Mouse (Mus musculus) thymus, postnatal 14 days (tissue): ENCODE results near the gene Cgnl1.
A peak's percentile ranks its signal among the peaks of the same experiment; 100 is the strongest.

Experiments used
- DNase-seq: peaks from one replicate; pipeline ENCODE4 v3.0.0; 2021

Cgnl1 gene

DNA sequence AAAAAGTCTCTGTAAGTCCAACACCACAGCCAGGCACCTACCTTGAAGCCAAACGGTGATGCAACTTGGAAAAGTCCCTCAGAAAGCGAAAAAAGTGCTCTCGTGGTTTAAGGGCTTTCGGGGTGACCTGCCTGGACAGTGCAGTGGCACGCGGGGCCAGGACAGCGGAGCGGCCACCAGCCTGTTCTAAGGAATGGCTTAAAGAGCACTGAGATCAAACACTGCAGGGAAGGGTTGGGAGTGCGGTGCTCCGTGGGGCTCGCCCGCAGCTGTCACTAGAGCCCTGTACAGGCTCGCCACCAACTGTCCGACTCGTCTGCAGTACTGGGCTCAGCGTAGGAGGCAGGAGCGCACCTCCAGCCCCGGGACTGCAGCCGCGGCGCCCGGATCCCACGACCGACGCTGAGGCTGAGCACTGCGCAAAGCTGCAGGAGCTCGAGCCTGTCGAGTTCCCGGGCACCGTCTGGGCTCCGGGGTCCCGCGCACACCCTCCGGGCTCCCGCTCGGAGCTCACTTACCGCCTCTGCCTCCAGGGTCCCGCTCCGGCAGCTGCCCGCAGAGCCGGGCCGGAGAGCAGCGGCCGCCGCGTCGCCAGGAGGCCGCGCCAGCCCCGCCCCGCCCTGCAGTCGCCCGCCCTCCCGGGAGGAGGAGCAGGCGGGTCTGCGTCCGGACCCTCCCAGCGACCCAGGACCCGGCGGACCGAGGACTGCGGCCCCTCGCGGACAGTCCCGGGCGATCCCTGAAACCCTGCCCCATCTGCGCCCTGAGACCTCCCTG lies at the start of gene Cgnl1:
Cgnl1 (minus strand) TSS at position 612 of the 777 bp plus-strand sequence.
- peak; percentile 12 for DNase-seq

DNA sequence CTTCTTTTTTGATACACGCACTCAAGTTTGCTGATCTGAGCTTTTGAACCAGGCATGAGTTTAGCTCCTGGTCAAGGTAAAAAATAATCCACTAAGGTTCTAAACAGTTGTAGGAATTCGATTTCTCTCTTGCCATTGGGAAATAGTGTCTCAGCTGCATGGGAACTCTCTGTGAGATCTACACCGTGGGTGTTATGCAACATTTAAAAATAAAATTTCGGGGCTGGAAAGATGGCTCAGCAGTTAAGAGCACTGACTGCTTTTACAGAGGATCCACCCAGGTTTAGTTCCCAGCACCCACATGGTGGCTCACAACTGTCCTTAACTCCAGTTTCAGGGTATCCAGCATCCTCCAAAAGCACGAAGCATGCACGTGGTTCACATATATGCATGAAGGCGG lies 47.1 kb upstream of the Cgnl1 start:
- no peak for DNase-seq

GRCm38 (mm10) chr9:71816121-71816520 lies 44.7 kb upstream of the Cgnl1 start:
- no peak for DNase-seq

GRCm38 (mm10) chr9:71813565-71813964 lies 42.2 kb upstream of the Cgnl1 start:
- no peak for DNase-seq

DNA sequence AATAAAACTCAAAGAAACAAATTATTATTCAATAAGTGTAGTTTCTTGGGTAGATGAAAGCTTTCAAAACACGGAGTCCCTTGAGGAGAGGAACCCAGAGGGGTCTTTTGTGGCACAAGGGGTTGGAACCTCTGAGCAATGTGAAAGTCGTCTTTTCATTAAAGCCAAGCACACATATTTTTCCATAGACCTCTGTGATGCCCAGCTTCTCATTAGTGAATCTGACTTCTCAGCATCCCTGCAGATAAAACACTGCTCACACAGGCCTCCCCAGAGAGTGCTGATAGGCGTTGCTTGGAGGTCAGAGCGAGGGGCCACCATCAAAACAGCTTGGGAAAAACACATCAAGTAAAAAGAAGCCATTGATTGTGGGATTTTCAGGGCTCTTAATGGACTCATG lies 41.5 kb upstream of the Cgnl1 start:
- DNase-seq = no peak

DNA sequence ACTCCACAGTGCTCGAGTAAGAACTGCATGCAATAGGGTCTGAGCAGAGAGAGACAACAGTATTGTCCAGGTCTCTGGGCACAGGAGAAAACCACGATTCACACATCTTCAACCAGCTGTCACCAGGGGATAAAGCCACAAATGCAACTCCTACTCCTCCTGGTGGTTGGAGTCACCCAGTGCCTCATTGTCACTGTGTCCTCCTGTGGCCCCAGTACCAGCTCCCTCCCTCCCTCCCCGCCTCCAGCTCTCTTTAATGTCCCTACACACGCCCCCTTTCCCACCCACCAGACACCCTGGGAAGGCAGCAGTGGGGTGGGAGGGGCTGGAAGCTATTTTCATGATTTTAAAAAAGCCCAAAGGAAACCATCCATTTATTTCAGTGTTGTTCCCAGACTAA lies 41.0 kb upstream of the Cgnl1 start:
- no peak for DNase-seq

DNA sequence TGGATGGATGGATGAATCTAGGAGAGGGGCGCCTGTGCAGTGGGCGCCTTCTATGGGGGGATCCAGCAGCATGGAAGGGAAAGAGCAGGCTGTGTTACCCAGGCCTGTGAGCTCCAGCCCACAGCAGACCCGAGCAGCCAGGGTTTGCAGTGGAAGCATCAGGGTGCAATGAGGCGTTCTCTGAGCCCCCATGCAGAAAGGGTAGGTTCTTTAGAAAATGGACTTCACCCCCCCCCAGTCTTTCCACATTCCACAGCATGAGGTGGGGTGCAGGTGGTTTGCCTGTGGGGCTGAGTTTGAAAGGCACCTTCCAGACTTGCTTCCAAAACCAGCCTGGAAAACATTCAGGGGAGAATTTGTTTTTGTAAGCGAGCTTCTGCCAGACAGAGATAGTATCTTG lies 40.0 kb upstream of the Cgnl1 start:
- no peak for DNase-seq

DNA sequence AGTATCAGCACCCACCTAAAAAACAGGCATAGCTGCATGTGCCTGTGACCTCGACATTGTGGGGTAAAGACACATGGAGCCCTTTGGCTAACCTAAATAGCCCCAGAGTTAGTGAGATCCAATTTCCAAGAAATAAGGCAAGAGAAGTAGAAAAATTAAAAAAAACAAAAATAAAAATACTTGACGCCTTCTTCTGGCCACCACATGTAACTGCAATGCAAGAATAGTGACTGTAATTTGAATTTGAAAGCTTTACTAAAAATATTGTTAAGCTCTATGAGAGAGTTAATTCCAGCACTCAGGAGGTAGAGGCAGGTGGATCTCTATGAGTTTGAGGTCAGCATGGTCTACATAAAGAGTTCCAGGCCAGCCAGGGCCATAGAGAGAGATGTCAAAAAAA lies 39.3 kb upstream of the Cgnl1 start:
- DNase-seq = no peak

DNA sequence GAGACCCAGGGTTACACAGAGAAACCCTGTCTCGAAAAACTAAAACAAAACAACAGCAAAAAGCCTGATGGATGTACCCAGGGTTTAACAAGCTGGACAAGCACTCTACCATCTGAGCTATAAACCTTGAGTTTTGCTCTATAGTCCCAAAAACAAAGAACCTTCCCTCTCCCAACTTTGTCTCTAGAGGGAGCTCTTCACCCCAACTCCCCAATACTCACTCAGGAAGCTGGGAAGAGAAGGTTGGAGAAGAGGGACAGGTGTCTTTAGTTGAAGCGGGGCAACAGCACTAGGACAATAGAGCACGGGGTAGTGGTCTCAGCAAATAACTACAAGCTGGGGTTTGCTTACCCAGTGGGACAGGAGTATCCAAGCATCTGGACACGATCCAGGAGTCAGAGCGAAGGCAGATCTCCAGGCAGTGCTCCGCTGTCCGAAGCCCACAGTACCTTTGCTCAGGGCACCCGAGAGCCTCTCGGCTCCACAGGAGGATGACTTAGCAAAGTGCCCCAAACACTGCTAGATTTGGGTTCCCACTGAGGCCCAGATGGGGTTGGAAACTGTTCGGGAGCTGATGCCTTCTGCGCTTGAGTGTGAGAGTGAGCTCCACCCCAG lies 37.3 kb upstream of the Cgnl1 start:
- no peak for DNase-seq

DNA sequence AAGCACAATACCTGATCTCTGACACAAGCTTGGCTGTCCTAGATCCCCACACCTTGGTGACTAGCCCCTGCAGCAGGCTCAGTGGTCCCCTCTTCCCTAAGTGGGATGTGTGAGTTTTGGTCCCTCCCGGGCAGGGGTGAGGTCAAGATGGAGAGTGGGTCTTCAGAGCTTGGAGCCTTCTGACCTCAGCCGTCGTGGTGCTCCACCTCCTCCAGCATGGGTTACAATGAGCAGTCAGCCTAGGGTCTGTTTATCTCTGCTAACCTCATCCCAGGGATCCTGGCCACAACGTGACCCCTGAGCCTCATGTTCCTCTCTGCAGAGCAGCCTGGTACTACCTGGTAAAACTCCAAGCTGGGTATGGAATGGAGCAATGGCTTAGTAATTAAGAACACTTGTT lies 36.4 kb upstream of the Cgnl1 start:
- no peak for DNase-seq

GRCm38 (mm10) chr9:71806422-71806805 lies 35.0 kb upstream of the Cgnl1 start:
- peak; percentile 76 for DNase-seq

DNA sequence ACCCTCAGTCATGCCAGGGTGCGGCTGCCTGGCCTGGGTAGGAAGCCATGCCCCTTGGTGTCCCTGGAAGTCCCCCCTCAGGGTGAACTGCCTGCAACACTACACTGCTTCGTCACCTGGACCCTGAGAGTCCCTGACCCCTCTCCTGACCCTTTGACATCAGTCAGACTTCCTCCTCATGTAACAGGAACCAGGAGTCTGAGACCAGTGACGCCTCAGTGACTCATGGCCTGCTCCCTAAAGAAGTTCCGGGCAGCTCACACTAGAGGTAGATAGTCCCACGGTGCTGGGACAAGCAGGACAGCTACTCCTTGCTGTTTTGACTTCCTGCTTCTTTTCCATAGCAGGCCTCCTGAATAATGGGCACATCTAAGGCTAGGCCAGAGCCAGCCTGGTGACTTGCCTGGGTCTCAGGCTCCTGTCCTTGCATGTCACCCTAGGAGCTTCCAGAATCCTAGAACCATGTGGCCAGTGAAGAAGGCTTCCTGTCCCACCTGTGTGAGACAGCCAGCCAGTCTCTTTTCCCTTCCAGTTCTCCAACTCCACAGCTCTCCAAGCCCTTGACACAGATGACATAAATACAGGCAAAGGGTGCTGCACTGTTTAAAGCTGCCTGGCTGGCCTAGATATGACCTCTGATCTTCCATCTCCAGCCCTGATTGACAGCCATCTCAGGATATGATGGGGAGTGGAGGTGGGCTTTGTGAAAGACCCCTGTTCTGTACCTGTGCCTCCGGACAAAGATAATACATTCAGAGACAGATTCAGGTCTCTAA lies 34.4 kb upstream of the Cgnl1 start:
- no peak for DNase-seq

GRCm38 (mm10) chr9:71804116-71804515 lies 32.7 kb upstream of the Cgnl1 start:
- DNase-seq = no peak

- DNase-seq = no peak
Measured at GRCm38 (mm10) chr9:71803281-71803680, 31.9 kb upstream of the Cgnl1 start.

GRCm38 (mm10) chr9:71799598-71799997 lies 28.2 kb upstream of the Cgnl1 start:
- no peak for DNase-seq

- DNase-seq = no peak
Measured at GRCm38 (mm10) chr9:71798176-71798575, 26.8 kb upstream of the Cgnl1 start.

- DNase-seq = no peak
Measured at GRCm38 (mm10) chr9:71777404-71777803, 6.0 kb upstream of the Cgnl1 start.

- no peak for DNase-seq
Measured at GRCm38 (mm10) chr9:71776337-71776736, 4.9 kb upstream of the Cgnl1 start.

GRCm38 (mm10) chr9:71773563-71773962 lies 2.2 kb upstream of the Cgnl1 start:
- DNase-seq = peak; percentile 39

GRCm38 (mm10) chr9:71772338-71772737 lies 936 bp upstream of the Cgnl1 start:
- DNase-seq = peak; percentile 70

GRCm38 (mm10) chr9:71770484-71770883 lies 918 bp downstream of the Cgnl1 start:
- no peak for DNase-seq

DNA sequence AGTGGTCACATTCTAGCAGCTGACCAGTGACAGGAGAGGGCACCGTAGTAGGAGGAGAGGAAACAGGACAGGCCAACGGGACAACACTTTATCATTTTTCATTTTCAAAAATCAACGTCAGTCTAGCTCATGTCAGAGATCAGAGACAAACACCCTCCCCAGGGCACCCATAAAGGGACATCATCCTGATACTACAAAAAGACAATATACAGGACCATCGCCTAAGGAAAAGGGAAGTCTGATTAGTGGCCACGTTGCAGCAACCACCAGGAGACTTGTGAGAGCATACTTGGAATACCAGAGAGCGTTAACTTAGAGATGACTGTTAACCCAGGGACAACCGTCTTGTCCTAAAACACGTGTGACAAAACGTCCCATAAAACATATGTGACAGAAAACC lies 1.7 kb downstream of the Cgnl1 start:
- no peak for DNase-seq

DNA sequence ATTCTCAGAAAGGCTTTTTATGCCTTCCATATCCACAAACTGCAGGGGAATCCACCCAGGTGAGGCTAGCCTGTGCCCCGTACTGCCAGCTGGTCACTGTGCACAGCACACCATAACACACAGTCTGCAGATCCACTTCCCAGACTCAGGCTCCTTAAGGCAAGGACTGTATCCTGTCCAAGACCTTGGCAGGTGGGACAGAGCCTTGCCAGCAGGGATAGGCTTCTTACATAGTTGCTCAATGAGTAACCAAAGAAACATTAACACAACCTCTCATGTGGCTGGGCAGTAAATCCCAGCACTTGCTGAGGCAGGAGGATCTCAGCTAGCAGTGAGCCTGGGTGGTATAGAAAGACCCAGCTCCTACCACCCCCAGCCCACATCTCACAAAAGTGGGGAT lies 3.3 kb downstream of the Cgnl1 start:
- DNase-seq = no peak

- DNase-seq = no peak
Measured at GRCm38 (mm10) chr9:71766902-71767301, 4.5 kb downstream of the Cgnl1 start.
